Mouse (Mus musculus) heart, postnatal 0 days (tissue): ENCODE data around the gene Chrnb4.

Experiments used
- CTCF ChIP-seq: IDR thresholded peaks from 2 replicates; pipeline ENCODE4 v1.5.1; 2016; ENCODE audit warnings: antibody characterized with exemption, control low read depth, low read depth
- EP300 ChIP-seq: IDR thresholded peaks from 2 replicates; pipeline ENCODE4 v1.6.1; 2016; ENCODE audit warnings: antibody characterized with exemption, low read depth

GRCm38 (mm10) chr9:55083154-55083913, 34.8 kb upstream of the Chrnb4 start:
- no peak for TF ChIP-seq EP300
- no peak for TF ChIP-seq CTCF
